Mouse (Mus musculus): ENCODE data around the gene Nhlrc4. TPM values are rescaled to one million over a fixed set of nuclear protein-coding genes. Genes with fewer than 3 reads are reported as not detected.

Nhlrc4 gene
- polyA plus RNA-seq, 1 experiment from 2014 or later: 1.8 TPM

- H3K9ac ChIP-seq (replicated peaks; ENCODE audit: low read length): peak overlapping the region; percentile 98
- WGBS: 1% methylated on average over 54 of the region's 54 CpGs
- no peaks in the 10 kb centered on the region for H3K27me3 ChIP-seq (ENCODE audit: insufficient read depth, low read length)
- ATAC-seq (ENCODE audit: low FRiP score, low TSS enrichment): peak; percentile 46; the same call in 1 of the 2 replicates
- peaks cover 5% of the 10 kb centered on the region for H3K36me3 ChIP-seq (ENCODE audit: insufficient read depth, low read length)
- peak overlapping the region; percentile 96 for H3K27ac ChIP-seq (ENCODE audit: low read length)
- no peaks in the 10 kb centered on the region for H3K9me3 ChIP-seq (ENCODE audit: low read length)
- H3K4me3 ChIP-seq (ENCODE audit: low read length): peak overlapping the region; percentile 93
- peaks cover 15% of the 10 kb centered on the region for H3K4me1 ChIP-seq (ENCODE audit: insufficient read depth, low read length)
- peak overlapping the region; percentile 83 for H3K4me2 ChIP-seq (replicated peaks; ENCODE audit: low read depth, low read length)
These were observed 3.1 kb downstream of the Nhlrc4 start for GRCm38 (mm10) chr17:25941511-25942241.

GRCm38 (mm10) chr17:25934526-25934925, 10.2 kb downstream of the Nhlrc4 start:
- H3K4me1 ChIP-seq (ENCODE audit: insufficient read depth, low read length): no peaks in the 10 kb centered on the region
- ATAC-seq (ENCODE audit: low FRiP score, low TSS enrichment): no peak
- H3K27me3 ChIP-seq (ENCODE audit: insufficient read depth, low read length): no peaks in the 10 kb centered on the region
- no peak overlapping the region for H3K4me3 ChIP-seq (ENCODE audit: low read length)
- no peaks in the 10 kb centered on the region for H3K9me3 ChIP-seq (ENCODE audit: low read length)
- no peak overlapping the region for H3K27ac ChIP-seq (ENCODE audit: low read length)
- H3K9ac ChIP-seq (replicated peaks; ENCODE audit: low read length): no peak overlapping the region
- peaks cover 66% of the 10 kb centered on the region for H3K36me3 ChIP-seq (ENCODE audit: insufficient read depth, low read length)
- H3K4me2 ChIP-seq (replicated peaks; ENCODE audit: low read depth, low read length): no peak overlapping the region
- 81% methylated on average over 1 of the region's 1 CpGs for WGBS

GRCm38 (mm10) chr17:25925348-25925747, 19.4 kb downstream of the Nhlrc4 start:
- no peak overlapping the region for H3K4me2 ChIP-seq (replicated peaks; ENCODE audit: low read depth, low read length)
- H3K27me3 ChIP-seq (ENCODE audit: insufficient read depth, low read length): no peaks in the 10 kb centered on the region
- no peak for ATAC-seq (ENCODE audit: low FRiP score, low TSS enrichment)
- H3K4me3 ChIP-seq (ENCODE audit: low read length): no peak overlapping the region
- 84% methylated on average over 2 of the region's 2 CpGs for WGBS
- H3K36me3 ChIP-seq (ENCODE audit: insufficient read depth, low read length): peaks cover 35% of the 10 kb centered on the region
- no peaks in the 10 kb centered on the region for H3K4me1 ChIP-seq (ENCODE audit: insufficient read depth, low read length)
- no peak overlapping the region for H3K9ac ChIP-seq (replicated peaks; ENCODE audit: low read length)
- H3K9me3 ChIP-seq (ENCODE audit: low read length): no peaks in the 10 kb centered on the region
- H3K27ac ChIP-seq (ENCODE audit: low read length): no peak overlapping the region

- H3K27me3 ChIP-seq (ENCODE audit: insufficient read depth, low read length): no peaks in the 10 kb centered on the region
- ATAC-seq (ENCODE audit: low FRiP score, low TSS enrichment): no peak
- H3K4me2 ChIP-seq (replicated peaks; ENCODE audit: low read depth, low read length): no peak overlapping the region
- WGBS: 86% methylated on average over 5 of the region's 5 CpGs
- H3K27ac ChIP-seq (ENCODE audit: low read length): no peak overlapping the region
- peaks cover 13% of the 10 kb centered on the region; the same call in 1 of the 2 replicates for H3K36me3 ChIP-seq (ENCODE audit: insufficient read depth, low read length)
- H3K9ac ChIP-seq (replicated peaks; ENCODE audit: low read length): no peak overlapping the region
- H3K9me3 ChIP-seq (ENCODE audit: low read length): no peaks in the 10 kb centered on the region
- H3K4me3 ChIP-seq (ENCODE audit: low read length): no peak overlapping the region
- H3K4me1 ChIP-seq (ENCODE audit: insufficient read depth, low read length): peaks cover 12% of the 10 kb centered on the region
These were observed 22.6 kb downstream of the Nhlrc4 start for GRCm38 (mm10) chr17:25922120-25922519.

GRCm38 (mm10) chr17:25919786-25920642, 24.7 kb downstream of the Nhlrc4 start:
- Histone ChIP-seq H3K4me1 (ENCODE audit: insufficient read depth, low read length) (peaks cover 12% of the 10 kb centered on the region), H3K4me3 (ENCODE audit: low read length) (peak overlapping the region; percentile 93), H3K4me2 (replicated peaks; ENCODE audit: low read depth, low read length) (peak overlapping the region; percentile 69), H3K9ac (replicated peaks; ENCODE audit: low read length) (peak overlapping the region; percentile 79), H3K9me3 (ENCODE audit: low read length) (no peaks in the 10 kb centered on the region), H3K27me3 (ENCODE audit: insufficient read depth, low read length) (no peaks in the 10 kb centered on the region), H3K27ac (ENCODE audit: low read length) (peak overlapping the region; percentile 97), H3K36me3 (ENCODE audit: insufficient read depth, low read length) (no peaks in the 10 kb centered on the region)
- ATAC-seq (ENCODE audit: low FRiP score, low TSS enrichment): peak; percentile 99
- under 1% methylated on average over 37 of the region's 40 CpGs for WGBS

- Histone ChIP-seq H3K27me3 (ENCODE audit: insufficient read depth, low read length) (no peaks in the 10 kb centered on the region), H3K4me1 (ENCODE audit: insufficient read depth, low read length) (peaks cover 12% of the 10 kb centered on the region), H3K9me3 (ENCODE audit: low read length) (no peaks in the 10 kb centered on the region), H3K36me3 (ENCODE audit: insufficient read depth, low read length) (no peaks in the 10 kb centered on the region), H3K9ac (replicated peaks; ENCODE audit: low read length) (peak within 1 kb of the TSS; percentile 84), H3K27ac (ENCODE audit: low read length) (peak within 1 kb of the TSS; percentile 97), H3K4me3 (ENCODE audit: low read length) (peak within 1 kb of the TSS; percentile 93), H3K4me2 (replicated peaks; ENCODE audit: low read depth, low read length) (peak within 1 kb of the TSS; percentile 69)
- WGBS: under 1% methylated on average over 59 of the region's 78 CpGs
- no peak for ATAC-seq (ENCODE audit: low FRiP score, low TSS enrichment)
These were observed 25.5 kb downstream of the Nhlrc4 start, which contains the start of gene Rab40c for GRCm38 (mm10) chr17:25919144-25919785. Gene Rab40c, minus strand, starts transcription at chr17:25919727.

GRCm38 (mm10) chr17:25918037-25918750, 26.6 kb downstream of the Nhlrc4 start:
- peak overlapping the region; percentile 93 for H3K4me3 ChIP-seq (ENCODE audit: low read length)
- H3K27ac ChIP-seq (ENCODE audit: low read length): no peak overlapping the region
- WGBS: 86% methylated on average over 9 of the region's 9 CpGs
- no peaks in the 10 kb centered on the region for H3K9me3 ChIP-seq (ENCODE audit: low read length)
- H3K36me3 ChIP-seq (ENCODE audit: insufficient read depth, low read length): no peaks in the 10 kb centered on the region
- peak overlapping the region; percentile 61 for H3K4me2 ChIP-seq (replicated peaks; ENCODE audit: low read depth, low read length)
- H3K9ac ChIP-seq (replicated peaks; ENCODE audit: low read length): peak overlapping the region; percentile 84
- no peak for ATAC-seq (ENCODE audit: low FRiP score, low TSS enrichment)
- H3K27me3 ChIP-seq (ENCODE audit: insufficient read depth, low read length): no peaks in the 10 kb centered on the region
- H3K4me1 ChIP-seq (ENCODE audit: insufficient read depth, low read length): peaks cover 15% of the 10 kb centered on the region

GRCm38 (mm10) chr17:25916931-25917647, 27.7 kb downstream of the Nhlrc4 start:
- Histone ChIP-seq H3K9me3 (ENCODE audit: low read length) (no peaks in the 10 kb centered on the region), H3K4me2 (replicated peaks; ENCODE audit: low read depth, low read length) (no peak overlapping the region), H3K27ac (ENCODE audit: low read length) (no peak overlapping the region), H3K27me3 (ENCODE audit: insufficient read depth, low read length) (no peaks in the 10 kb centered on the region), H3K4me1 (ENCODE audit: insufficient read depth, low read length) (peaks cover 15% of the 10 kb centered on the region), H3K4me3 (ENCODE audit: low read length) (no peak overlapping the region), H3K36me3 (ENCODE audit: insufficient read depth, low read length) (no peaks in the 10 kb centered on the region), H3K9ac (replicated peaks; ENCODE audit: low read length) (no peak overlapping the region)
- WGBS: 79% methylated on average over 8 of the region's 8 CpGs
- no peak for ATAC-seq (ENCODE audit: low FRiP score, low TSS enrichment)

- Histone ChIP-seq H3K4me1 (ENCODE audit: insufficient read depth, low read length) (peaks cover 15% of the 10 kb centered on the region), H3K27ac (ENCODE audit: low read length) (peak overlapping the region; percentile 27; the same call in 1 of the 2 replicates), H3K9ac (replicated peaks; ENCODE audit: low read length) (no peak overlapping the region), H3K4me2 (replicated peaks; ENCODE audit: low read depth, low read length) (no peak overlapping the region), H3K9me3 (ENCODE audit: low read length) (no peaks in the 10 kb centered on the region), H3K27me3 (ENCODE audit: insufficient read depth, low read length) (no peaks in the 10 kb centered on the region), H3K4me3 (ENCODE audit: low read length) (no peak overlapping the region), H3K36me3 (ENCODE audit: insufficient read depth, low read length) (no peaks in the 10 kb centered on the region)
- no peak for ATAC-seq (ENCODE audit: low FRiP score, low TSS enrichment)
- WGBS: 82% methylated on average over 4 of the region's 4 CpGs
These were observed 30.5 kb downstream of the Nhlrc4 start for GRCm38 (mm10) chr17:25914295-25914694.

Measured in kidney, embryonic 16.5 days (tissue).